Mouse (Mus musculus): Measurements from ENCODE around the gene Cd2ap.
A peak's percentile ranks its signal among the peaks of the same experiment; 100 is the strongest.

GRCm38 (mm10) chr17:42914726-42915125, 38.3 kb upstream of the Cd2ap start:
- no peak for TF ChIP-seq POLR2A (IDR thresholded peaks at IDR 0.05; ENCODE audit: low read depth, low read length)
- TF ChIP-seq ZMIZ1 (IDR thresholded peaks at IDR 0.05; ENCODE audit: low read depth, low read length) = no peak
- no peak for TF ChIP-seq EP300 (IDR thresholded peaks at IDR 0.05; ENCODE audit: low read length)
- TF ChIP-seq CTCF (conservative IDR thresholded peaks at IDR 0.05 in 1 of 2, IDR thresholded peaks at IDR 0.05 in 1 of 2; ENCODE audit: low read depth in 2 of 2, low read length in 2 of 2) = peak in 1 of 2 experiments; percentile 27; a peak in 1 of 4 replicates
- no peak for TF ChIP-seq UBTF (IDR thresholded peaks at IDR 0.05; ENCODE audit: low read depth, low read length)
- TF ChIP-seq SIN3A (IDR thresholded peaks at IDR 0.05; ENCODE audit: low read length) = no peak
- TF ChIP-seq CHD2 (IDR thresholded peaks at IDR 0.05; ENCODE audit: low read length) = no peak
